Comparison of ENCODE assay signal across 8 mouse cellular contexts in genomic region chr14:30352951-30353270, GRCm38 (mm10).
DNase-seq lines count a peak whose midpoint lies in the region; ATAC-seq and TF ChIP-seq lines count a peak whose summit lies in the region.

No protein-coding gene starts in this region.

- no peaks in the 10 kb centered on the region for H3K9me3 ChIP-seq in heart, embryonic 13.5 days
- H3K9me3 ChIP-seq in ES-Bruce4 (replicated peaks; ENCODE audit: control insufficient read depth, insufficient read depth, low read length, poor library complexity, severe bottlenecking), result no peaks in the 10 kb centered on the region
- H3K9me3 ChIP-seq in forebrain, embryonic 12.5 days, result no peaks in the 10 kb centered on the region
- H3K9me3 ChIP-seq in liver, embryonic 14.5 days (ENCODE audit: control insufficient read depth, low read length), result no peaks in the 10 kb centered on the region

- no peak for ATAC-seq in heart, embryonic 13.5 days (ENCODE audit: extremely low read depth, insufficient number of reproducible peaks, low FRiP score, low TSS enrichment)
- no peak for ATAC-seq in forebrain, embryonic 12.5 days (ENCODE audit: low FRiP score)
- no peak for ATAC-seq in liver, embryonic 14.5 days (ENCODE audit: insufficient read depth)

- peaks cover 29% of the 10 kb centered on the region for H3K27me3 ChIP-seq in heart, embryonic 13.5 days (replicated peaks)
- peaks cover 14% of the 10 kb centered on the region for H3K27me3 ChIP-seq in ES-Bruce4 (ENCODE audit: control insufficient read depth, insufficient read depth, low read length, poor library complexity, severe bottlenecking)
- peaks cover 58% of the 10 kb centered on the region for H3K27me3 ChIP-seq in forebrain, embryonic 12.5 days
- peaks cover 43% of the 10 kb centered on the region for H3K27me3 ChIP-seq in liver, embryonic 14.5 days (ENCODE audit: control insufficient read depth, insufficient read depth, low read length)

- DNase-seq in heart, postnatal 14 days, result no peak
- DNase-seq in liver, embryonic 14.5 days (ENCODE audit: low read depth in 3 of 3, low spot score in 3 of 3), result no peak
- no peak for DNase-seq in spleen, postnatal 4 days (ENCODE audit: low spot score in 2 of 2)
- no peak for DNase-seq in right cerebral cortex, postnatal 36 days (ENCODE audit: low spot score in 2 of 2)
- no peak for DNase-seq in embryo, embryonic 10.5 days (ENCODE audit: low spot score)

- 1% methylated on average over 10 of the region's 10 CpGs for WGBS in heart, embryonic 13.5 days
- 2% methylated on average over 10 of the region's 10 CpGs for WGBS in forebrain, embryonic 12.5 days
- 3% methylated on average over 10 of the region's 10 CpGs for WGBS in liver, embryonic 14.5 days (ENCODE audit: insufficient replicate concordance)

- TF ChIP-seq EP300 in ES-Bruce4 (IDR thresholded peaks at IDR 0.05; ENCODE audit: insufficient read depth, low read depth, low read length), result no peak
- TF ChIP-seq EP300 in liver, embryonic 14.5 days (IDR thresholded peaks at IDR 0.05; ENCODE audit: low read depth), result no peak

- H3K4me1 ChIP-seq in heart, embryonic 13.5 days, result peaks cover 32% of the 10 kb centered on the region
- H3K4me1 ChIP-seq in ES-Bruce4 (ENCODE audit: control insufficient read depth, insufficient read depth, low read length), result no peaks in the 10 kb centered on the region
- peaks cover 20% of the 10 kb centered on the region for H3K4me1 ChIP-seq in forebrain, embryonic 12.5 days
- H3K4me1 ChIP-seq in liver, embryonic 14.5 days (replicated peaks; ENCODE audit: control insufficient read depth in 2 of 2, insufficient read depth in 2 of 2, low read length in 1 of 2), result no peaks in the 10 kb centered on the region

- H3K9ac ChIP-seq in heart, embryonic 13.5 days, result peak overlapping the region; percentile 88
- peak overlapping the region; percentile 87 for H3K9ac ChIP-seq in ES-Bruce4 (ENCODE audit: low read depth, poor library complexity, severe bottlenecking)
- H3K9ac ChIP-seq in forebrain, embryonic 12.5 days, result peak overlapping the region; percentile 42
- H3K9ac ChIP-seq in liver, embryonic 14.5 days (replicated peaks), result no peak overlapping the region

- TF ChIP-seq POLR2A in ES-Bruce4 (IDR thresholded peaks at IDR 0.05; ENCODE audit: insufficient read depth, low read length), result no peak

- no peak overlapping the region for H3K27ac ChIP-seq in heart, embryonic 13.5 days (replicated peaks)
- no peak overlapping the region for H3K27ac ChIP-seq in ES-Bruce4 (ENCODE audit: insufficient read depth, low read length)
- no peak overlapping the region for H3K27ac ChIP-seq in forebrain, embryonic 12.5 days
- H3K27ac ChIP-seq in liver, embryonic 14.5 days, result no peak overlapping the region

- intact Hi-C loops in heart, postnatal 14 days (cut with DNase I), result loop anchor here (5.0 kb wide), 1 partner anchor 216 kb away; no protein-coding TSS in a partner anchor

- peak overlapping the region; percentile 63 for H3K4me3 ChIP-seq in heart, embryonic 13.5 days
- H3K4me3 ChIP-seq in ES-Bruce4 (ENCODE audit: low read depth, low read length), result peak overlapping the region; percentile 11; the same call in 1 of the 2 replicates
- H3K4me3 ChIP-seq in forebrain, embryonic 12.5 days (replicated peaks), result peak overlapping the region; percentile 63
- H3K4me3 ChIP-seq in liver, embryonic 14.5 days (ENCODE audit: insufficient read depth in 1 of 2, low read depth in 2 of 2, low read length in 2 of 2), result peak overlapping the region; percentile 16 to 30

- H3K36me3 ChIP-seq in heart, embryonic 13.5 days, result no peaks in the 10 kb centered on the region
- no peaks in the 10 kb centered on the region for H3K36me3 ChIP-seq in ES-Bruce4 (ENCODE audit: control insufficient read depth, insufficient read depth, low read length, poor library complexity, severe bottlenecking)
- H3K36me3 ChIP-seq in forebrain, embryonic 12.5 days (replicated peaks), result no peaks in the 10 kb centered on the region
- H3K36me3 ChIP-seq in liver, embryonic 14.5 days (replicated peaks; ENCODE audit: control insufficient read depth, insufficient read depth, low read depth), result no peaks in the 10 kb centered on the region

- TF ChIP-seq CTCF in ES-Bruce4 (IDR thresholded peaks at IDR 0.05; ENCODE audit: low read depth, low read length), result no peak
- no peak for TF ChIP-seq CTCF in liver, embryonic 14.5 days (IDR thresholded peaks at IDR 0.05; ENCODE audit: low read depth)

- peak overlapping the region; percentile 89 for H3K4me2 ChIP-seq in heart, embryonic 13.5 days
- peak overlapping the region; percentile 56 for H3K4me2 ChIP-seq in forebrain, embryonic 12.5 days
- peak overlapping the region; percentile 52 for H3K4me2 ChIP-seq in liver, embryonic 14.5 days (ENCODE audit: low read depth)

Comparison
In these comparisons a context has a peak if more than half of its experiments do, and no peak if none do; other contexts are left out.
1. H3K4me3 ChIP-seq: peak in every context shown above with its lines; median percentile 63 in heart, embryonic 13.5 days; 63 in forebrain, embryonic 12.5 days; 23 in liver, embryonic 14.5 days; 11 in ES-Bruce4.